Mouse (Mus musculus) stomach, embryonic 14.5 days (tissue): ENCODE data around the gene Pibf1. TPM values are rescaled to one million over a fixed set of nuclear protein-coding genes. Genes with fewer than 3 reads are reported as not detected.

Experiments used
- ATAC-seq: fragments of 200-750 bp; cut with Nextera tagmentation; 2 replicates; pipeline ENCODE4 v1.8.0; 2017; ENCODE audit warnings: low read depth, moderate TSS enrichment; ENCODE audit not compliant: insufficient number of reproducible peaks, insufficient read depth, low FRiP score
- H3K27ac ChIP-seq: fragments of 300-500 bp; sonication (generic); 2 replicates; pipeline ENCODE4 v1.5.1; 2014; ENCODE audit warnings: mild to moderate bottlenecking, low read length, moderate library complexity, mixed read lengths
- H3K27me3 ChIP-seq: fragments of 300-500 bp; sonication (generic); 2 replicates; pipeline ENCODE4 v1.6.1; 2014; ENCODE audit warnings: low read length, control low read depth, mixed read lengths; ENCODE audit not compliant: control insufficient read depth, insufficient read depth
- H3K36me3 ChIP-seq: fragments of 300-500 bp; sonication (generic); 2 replicates; pipeline ENCODE4 v1.6.1; 2014; ENCODE audit warnings: mild to moderate bottlenecking, control low read depth, low read length, moderate library complexity, mixed read lengths; ENCODE audit not compliant: control insufficient read depth, insufficient read depth
- H3K4me1 ChIP-seq: fragments of 300-500 bp; sonication (generic); 2 replicates; pipeline ENCODE4 v1.6.1; 2014; ENCODE audit warnings: low read length, control low read depth, mixed read lengths; ENCODE audit not compliant: control insufficient read depth, insufficient read depth
- H3K4me2 ChIP-seq: fragments of 300-500 bp; sonication (generic); replicated peaks from 2 replicates; pipeline ENCODE4 v1.6.1; 2014; ENCODE audit warnings: low read depth, low read length, control low read depth
- H3K4me3 ChIP-seq: fragments of 300-500 bp; sonication (generic); 2 replicates; pipeline ENCODE4 v1.5.1; 2014; ENCODE audit warnings: low read depth, low read length, control low read depth
- H3K9ac ChIP-seq: fragments of 300-500 bp; sonication (generic); replicated peaks from 2 replicates; pipeline ENCODE4 v1.6.1; 2014; ENCODE audit warnings: low read depth, mild to moderate bottlenecking, control low read depth, low read length, moderate library complexity, mixed read lengths
- H3K9me3 ChIP-seq: fragments of 300-500 bp; sonication (generic); 2 replicates; pipeline ENCODE4 v1.6.1; 2016; ENCODE audit warnings: low read depth, low read length, control low read depth; ENCODE audit not compliant: control insufficient read depth
- WGBS: fragments of 180-500 bp; shearing (Covaris S2); extraction: QIAGEN DNeasy Blood & Tissue Kit; methylation state at CpG from one replicate; pipeline ENCODE4 v1.1.7; 2014; 5-methylcytosine and 5-hydroxymethylcytosine counted together
- polyA plus RNA-seq: library from polyadenylated mRNA; unstranded; fragments of >200 nt; fragmentation: Nextera tagmentation; extraction: Ambion mirVana; gene quantifications from 2 replicates; pipeline ENCODE4 v1.2.1, GENCODE M21; 2014

The Pibf1 gene
- polyA plus RNA-seq, 1 experiment from 2014 or later, result 21.5 TPM

DNA sequence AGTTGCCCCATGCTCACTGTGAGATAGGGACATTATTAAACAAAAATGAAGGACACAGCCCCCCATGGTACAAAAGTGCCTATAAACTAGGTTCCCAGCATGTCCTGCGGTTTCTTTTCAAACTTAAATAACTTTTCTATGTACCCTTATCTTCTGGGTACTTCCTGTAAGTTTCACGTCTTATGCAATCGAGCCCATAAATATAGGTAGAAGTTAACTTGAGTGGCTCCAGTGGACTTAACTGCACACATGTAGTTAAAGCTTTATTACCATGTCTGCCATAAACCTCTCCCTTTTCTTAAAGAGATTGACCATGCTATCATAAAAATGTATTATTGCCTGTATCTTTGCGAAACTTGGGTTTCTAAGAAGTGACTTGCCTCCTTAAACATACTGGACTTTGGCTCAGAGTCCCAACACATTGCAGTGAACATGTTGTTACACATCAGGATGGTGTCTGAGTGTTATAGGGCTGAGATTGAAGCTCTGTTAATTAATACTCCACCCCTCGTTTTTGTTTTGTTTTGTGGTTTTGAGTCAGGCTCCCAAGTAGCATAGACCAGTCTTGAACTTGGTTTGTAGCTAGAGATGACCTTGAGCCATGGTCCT lies 181.7 kb downstream of the Pibf1 start:
- 80% methylated on average over 5 of the region's 5 CpGs for WGBS
- no peaks in the 10 kb centered on the region for H3K9me3 ChIP-seq
- H3K27ac ChIP-seq, result no peak overlapping the region
- ATAC-seq, result no peak
- H3K36me3 ChIP-seq, result no peaks in the 10 kb centered on the region
- H3K27me3 ChIP-seq, result no peaks in the 10 kb centered on the region
- H3K4me1 ChIP-seq, result no peaks in the 10 kb centered on the region
- no peak overlapping the region for H3K9ac ChIP-seq
- no peak overlapping the region for H3K4me3 ChIP-seq
- no peak overlapping the region for H3K4me2 ChIP-seq

DNA sequence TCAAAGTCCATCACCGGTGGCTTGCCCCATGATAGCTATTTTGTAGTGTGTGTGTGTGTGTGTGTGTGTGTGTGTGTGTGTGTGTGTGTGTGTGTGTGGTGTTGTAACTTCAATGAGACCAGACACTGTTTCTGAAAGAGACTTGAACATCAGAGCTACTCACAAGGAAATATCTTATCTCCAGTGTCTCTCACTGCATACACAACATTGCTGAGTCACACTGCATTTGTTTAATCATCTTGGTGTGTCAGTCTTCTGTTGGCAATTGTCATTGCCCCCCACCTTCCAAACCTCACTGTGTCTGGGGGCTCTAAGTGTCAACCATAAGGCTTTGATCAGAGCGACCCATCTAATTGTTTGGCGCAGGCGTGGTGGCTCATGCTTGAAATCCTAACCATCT lies 186.3 kb downstream of the Pibf1 start:
- Histone ChIP-seq H3K27me3 (no peaks in the 10 kb centered on the region), H3K27ac (no peak overlapping the region), H3K9me3 (no peaks in the 10 kb centered on the region), H3K4me2 (no peak overlapping the region), H3K36me3 (no peaks in the 10 kb centered on the region), H3K4me3 (no peak overlapping the region), H3K4me1 (no peaks in the 10 kb centered on the region), H3K9ac (no peak overlapping the region)
- WGBS, result 88% methylated on average over 4 of the region's 4 CpGs
- ATAC-seq, result no peak

DNA sequence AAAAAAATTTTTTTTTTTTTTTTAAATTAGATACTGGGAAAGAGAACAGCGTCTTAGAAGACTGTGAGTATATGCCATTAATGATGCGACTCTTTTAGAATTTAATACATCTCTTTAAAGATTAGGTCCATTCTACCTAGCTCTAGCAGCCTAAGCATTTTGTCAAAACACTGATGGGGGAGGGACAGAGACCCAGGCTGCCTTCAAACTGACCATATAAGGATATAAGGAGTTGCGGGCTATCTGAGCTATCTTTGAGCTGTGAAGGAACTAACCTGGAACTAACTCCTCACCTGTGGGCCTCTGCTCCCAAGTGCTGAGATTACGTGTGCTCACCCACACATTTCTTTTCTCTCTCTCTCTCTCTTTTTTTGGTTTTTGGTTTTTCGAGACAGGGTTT lies 193.0 kb downstream of the Pibf1 start:
- H3K9ac ChIP-seq, result no peak overlapping the region
- no peaks in the 10 kb centered on the region for H3K36me3 ChIP-seq
- H3K27ac ChIP-seq, result no peak overlapping the region
- no peak overlapping the region for H3K4me2 ChIP-seq
- no peaks in the 10 kb centered on the region for H3K9me3 ChIP-seq
- ATAC-seq, result no peak
- no peaks in the 10 kb centered on the region for H3K4me1 ChIP-seq
- H3K27me3 ChIP-seq, result no peaks in the 10 kb centered on the region
- 96% methylated on average over 5 of the region's 5 CpGs for WGBS
- no peak overlapping the region for H3K4me3 ChIP-seq

DNA sequence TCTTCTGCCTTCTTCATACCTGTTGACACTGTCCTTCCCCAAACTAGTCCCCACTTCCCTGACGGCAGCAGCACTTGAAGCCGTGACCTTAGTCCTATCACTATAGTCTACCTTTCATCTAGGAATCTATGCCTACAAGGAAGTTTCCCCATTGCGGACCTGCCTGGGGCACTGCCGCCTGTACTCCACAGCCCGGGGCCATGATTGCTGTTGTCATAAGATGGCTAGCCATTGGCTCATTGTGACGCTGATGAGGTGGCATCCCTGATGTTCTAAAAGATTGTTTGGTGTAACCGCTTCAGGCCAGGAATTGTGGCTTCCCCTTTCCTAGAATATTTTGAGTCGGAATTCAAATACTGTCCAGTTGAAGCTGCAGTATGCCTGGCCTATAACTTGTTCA lies 195.2 kb downstream of the Pibf1 start:
- H3K27me3 ChIP-seq, result no peaks in the 10 kb centered on the region
- H3K9me3 ChIP-seq, result no peaks in the 10 kb centered on the region
- H3K4me1 ChIP-seq, result no peaks in the 10 kb centered on the region
- no peak overlapping the region for H3K4me2 ChIP-seq
- WGBS, result 91% methylated on average over 8 of the region's 8 CpGs
- H3K36me3 ChIP-seq, result no peaks in the 10 kb centered on the region
- H3K4me3 ChIP-seq, result no peak overlapping the region
- no peak overlapping the region for H3K9ac ChIP-seq
- no peak for ATAC-seq
- no peak overlapping the region for H3K27ac ChIP-seq

DNA sequence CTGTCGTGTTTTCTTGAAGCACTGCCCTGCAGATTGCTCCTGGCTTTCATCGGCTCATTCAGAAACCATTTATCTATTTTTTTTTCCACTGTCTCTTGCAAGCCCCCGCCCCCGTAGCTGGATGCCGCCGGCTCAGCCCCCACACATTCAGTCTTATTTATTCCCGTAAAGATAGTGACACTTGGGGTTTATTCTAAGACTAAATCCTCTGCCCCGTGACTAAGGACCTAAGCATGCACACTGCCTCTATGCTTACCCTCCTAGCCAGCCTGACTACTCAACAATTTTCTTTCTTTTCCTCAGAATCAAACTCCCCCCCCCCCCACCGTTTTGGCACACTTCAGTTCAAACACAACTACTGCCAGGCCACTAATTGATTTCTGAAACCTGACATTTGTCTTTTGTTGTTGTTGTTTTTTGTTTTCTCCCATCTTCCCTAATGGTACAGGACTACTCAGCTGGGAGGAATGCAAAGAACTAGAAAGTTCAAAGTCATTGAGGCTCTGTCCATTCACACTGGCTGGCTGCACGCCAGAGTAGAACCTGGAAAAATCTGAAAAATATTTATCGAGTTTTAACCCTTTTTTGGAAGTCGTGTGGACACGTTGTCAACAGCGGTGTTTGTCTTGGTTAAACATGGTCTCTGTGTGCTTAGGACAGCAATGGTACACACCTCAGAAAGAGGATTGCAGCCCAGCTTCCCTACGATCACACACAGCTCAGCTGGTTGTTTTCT lies 196.6 kb downstream of the Pibf1 start:
- no peak overlapping the region for H3K27ac ChIP-seq
- no peaks in the 10 kb centered on the region for H3K36me3 ChIP-seq
- H3K4me3 ChIP-seq, result no peak overlapping the region
- no peak overlapping the region for H3K9ac ChIP-seq
- no peaks in the 10 kb centered on the region for H3K9me3 ChIP-seq
- no peaks in the 10 kb centered on the region for H3K27me3 ChIP-seq
- 0 out of 2 replicates have a peak overlapping the region, but pooled peaks have one; percentile 18 for H3K4me2 ChIP-seq
- H3K4me1 ChIP-seq, result no peaks in the 10 kb centered on the region
- WGBS, result 31% methylated on average over 15 of the region's 15 CpGs
- ATAC-seq, result no peak

DNA sequence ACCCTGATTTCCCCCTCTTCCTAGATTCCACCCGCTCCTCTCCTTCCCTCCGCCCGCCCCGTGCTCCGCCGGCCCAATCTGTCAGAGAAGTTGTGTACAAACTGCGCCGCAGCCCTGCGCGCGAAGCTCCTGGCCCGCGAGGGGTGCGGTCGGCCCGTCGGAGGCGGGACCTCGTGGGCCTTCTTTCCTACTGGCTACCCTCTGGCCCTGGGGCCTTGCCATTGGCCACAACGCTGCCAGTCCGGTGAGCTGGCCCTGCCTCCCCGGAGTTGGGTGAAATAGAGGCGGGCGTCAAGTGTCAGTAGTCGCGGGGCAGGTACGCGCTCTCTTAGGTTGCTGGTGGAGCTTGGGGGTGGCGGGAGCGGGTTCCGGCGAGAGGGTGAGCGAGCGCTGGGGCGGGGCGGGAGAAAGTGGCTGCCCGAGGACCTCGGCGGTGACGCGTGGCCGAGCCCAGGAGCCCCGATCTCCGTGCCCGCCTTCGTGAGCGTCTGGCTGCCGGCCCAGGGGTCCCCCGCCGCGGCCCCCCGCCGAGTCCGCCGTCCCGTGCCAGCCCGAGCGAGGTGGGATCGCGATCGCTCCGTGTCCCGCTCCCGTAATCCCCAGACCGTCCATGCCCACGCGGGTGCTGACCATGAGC lies 199.3 kb downstream of the Pibf1 start, which contains the start of gene Klf5:
Gene Klf5 (plus strand): TSS at position 307 of the 637 bp plus-strand sequence.
- Histone ChIP-seq H3K36me3 (no peaks in the 10 kb centered on the region), H3K4me1 (no peaks in the 10 kb centered on the region), H3K4me2 (peak within 1 kb of the TSS; percentile 75), H3K4me3 (peak within 1 kb of the TSS; percentile 78), H3K9me3 (no peaks in the 10 kb centered on the region), H3K9ac (peak within 1 kb of the TSS; percentile 79), H3K27ac (peak within 1 kb of the TSS; percentile 70), H3K27me3 (no peaks in the 10 kb centered on the region)
- under 1% methylated on average over 53 of the region's 67 CpGs for WGBS
- ATAC-seq, result peak; percentile 97

DNA sequence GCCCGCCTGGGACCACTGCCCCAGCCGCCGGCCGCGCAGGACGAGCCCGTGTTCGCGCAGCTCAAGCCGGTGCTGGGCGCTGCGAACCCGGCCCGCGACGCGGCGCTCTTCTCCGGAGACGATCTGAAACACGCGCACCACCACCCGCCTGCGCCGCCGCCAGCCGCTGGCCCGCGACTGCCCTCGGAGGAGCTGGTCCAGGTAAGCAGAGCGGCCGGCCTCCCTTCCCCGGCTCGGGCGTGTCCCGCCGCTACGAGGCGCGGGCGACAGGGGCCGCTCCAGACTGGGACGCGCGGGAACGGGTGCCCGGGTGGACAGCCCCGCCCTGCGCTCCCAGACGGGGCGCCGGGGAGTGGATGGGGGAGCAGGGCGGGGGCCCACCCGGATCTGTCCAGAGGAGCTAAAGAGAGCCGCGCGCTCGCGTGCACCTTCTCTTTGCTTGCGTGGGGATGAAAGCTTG lies 199.8 kb downstream of the Pibf1 start:
- H3K36me3 ChIP-seq, result no peaks in the 10 kb centered on the region

DNA sequence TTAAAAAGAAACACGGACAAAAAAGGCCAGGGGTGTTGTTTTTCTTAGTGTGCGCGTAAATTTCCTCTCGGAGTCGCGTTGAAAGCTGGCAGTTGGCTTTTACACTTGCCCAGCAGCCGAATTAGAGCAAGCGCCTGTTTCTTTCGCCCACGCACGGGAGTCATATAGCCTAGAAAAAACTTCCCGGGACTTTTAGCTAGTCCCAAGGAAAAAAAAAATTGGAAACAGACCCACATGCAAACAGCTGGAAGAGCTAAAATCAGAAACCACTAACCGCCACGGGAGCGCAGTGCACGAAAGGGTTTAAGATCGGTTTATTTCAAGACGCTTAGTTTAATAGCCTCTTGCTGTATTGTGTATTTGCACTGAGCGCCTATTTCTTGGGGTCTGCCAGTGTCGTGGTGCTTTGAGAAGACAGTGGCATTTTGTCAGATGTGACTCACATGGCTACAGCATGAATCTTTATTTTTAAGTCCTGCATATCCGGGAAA lies 200.5 kb downstream of the Pibf1 start:
- WGBS, result 3% methylated on average over 21 of the region's 21 CpGs
- Histone ChIP-seq H3K27ac (peak overlapping the region; percentile 70), H3K9me3 (no peaks in the 10 kb centered on the region), H3K36me3 (no peaks in the 10 kb centered on the region), H3K4me3 (peak overlapping the region; percentile 78), H3K27me3 (no peaks in the 10 kb centered on the region), H3K4me1 (no peaks in the 10 kb centered on the region), H3K4me2 (peak overlapping the region; percentile 75), H3K9ac (peak overlapping the region; percentile 79)
- ATAC-seq, result no peak

More for the DNA sequence above, 199.8 kb downstream of the Pibf1 start:
- H3K4me3 ChIP-seq, result peak overlapping the region; percentile 78
- H3K27me3 ChIP-seq, result no peaks in the 10 kb centered on the region
- H3K9me3 ChIP-seq, result no peaks in the 10 kb centered on the region
- peak overlapping the region; percentile 75 for H3K4me2 ChIP-seq
- H3K9ac ChIP-seq, result peak overlapping the region; percentile 79
- H3K27ac ChIP-seq, result peak overlapping the region; percentile 70
- WGBS, result under 1% methylated on average over 50 of the region's 60 CpGs
- H3K4me1 ChIP-seq, result no peaks in the 10 kb centered on the region
- peak; percentile 47 for ATAC-seq
